Mouse (Mus musculus) liver, embryonic 11.5 days (tissue): ENCODE measurements around the gene Rad9a. TPM values are rescaled to one million over a fixed set of nuclear protein-coding genes. Genes with fewer than 3 reads are reported as not detected.

Source experiments
- ATAC-seq: fragments of 200-750 bp; cut with Nextera tagmentation; replicated peaks from 2 replicates; pipeline ENCODE4 v1.8.0; 2017; ENCODE audit warnings: moderate number of reproducible peaks, mild to moderate bottlenecking, moderate TSS enrichment, moderate library complexity; ENCODE audit not compliant: low FRiP score
- DNase-seq: peaks from one replicate; pipeline ENCODE4 v3.0.0-alpha.2; 2017; ENCODE audit warnings: low spot score
- H3K27ac ChIP-seq: fragments of 300-500 bp; sonication (generic); 2 replicates; pipeline ENCODE4 v1.5.1; 2014; ENCODE audit warnings: mild to moderate bottlenecking, low read depth, low read length, control low read depth
- H3K27me3 ChIP-seq: fragments of 300-500 bp; sonication (generic); replicated peaks from 2 replicates; pipeline ENCODE4 v1.6.1; 2014; ENCODE audit warnings: low read length, mixed read lengths; ENCODE audit not compliant: control insufficient read depth, insufficient read depth
- H3K36me3 ChIP-seq: fragments of 300-500 bp; sonication (generic); 2 replicates; pipeline ENCODE4 v1.6.1; 2014; ENCODE audit warnings: mild to moderate bottlenecking, low read length, moderate library complexity, mixed read lengths; ENCODE audit not compliant: control insufficient read depth, insufficient read depth
- H3K4me1 ChIP-seq: fragments of 300-500 bp; sonication (generic); replicated peaks from 2 replicates; pipeline ENCODE4 v1.6.1; 2014; ENCODE audit warnings: low read length, mixed read lengths; ENCODE audit not compliant: control insufficient read depth, insufficient read depth
- H3K4me2 ChIP-seq: fragments of 300-500 bp; sonication (generic); 2 replicates; pipeline ENCODE4 v1.6.1; 2014; ENCODE audit warnings: mild to moderate bottlenecking, control low read depth, moderate library complexity
- H3K4me3 ChIP-seq: fragments of 300-500 bp; sonication (generic); 2 replicates; pipeline ENCODE4 v1.5.1; 2014; ENCODE audit warnings: low read depth, low read length, control low read depth
- H3K9ac ChIP-seq: fragments of 300-500 bp; sonication (generic); 2 replicates; pipeline ENCODE4 v1.6.1; 2014; ENCODE audit warnings: low read depth, low read length, control low read depth
- H3K9me3 ChIP-seq: fragments of 300-500 bp; sonication (generic); 2 replicates; pipeline ENCODE4 v1.6.1; 2016; ENCODE audit warnings: low read length, inconsistent platforms, mixed read lengths; ENCODE audit not compliant: control insufficient read depth
- WGBS: fragments of 180-500 bp; shearing (Covaris S2); extraction: QIAGEN DNeasy Blood & Tissue Kit; methylation state at CpG from one replicate; pipeline ENCODE4 v1.1.7; 2014; 5-methylcytosine and 5-hydroxymethylcytosine counted together
- polyA plus RNA-seq: library from polyadenylated mRNA; unstranded; fragments of >200 nt; fragmentation: Nextera tagmentation; extraction: Ambion mirVana; gene quantifications from 2 replicates; pipeline ENCODE4 v1.2.1, GENCODE M21; 2014

Rad9a gene
- polyA plus RNA-seq, 1 experiment from 2014 or later: 38.8 TPM

DNA sequence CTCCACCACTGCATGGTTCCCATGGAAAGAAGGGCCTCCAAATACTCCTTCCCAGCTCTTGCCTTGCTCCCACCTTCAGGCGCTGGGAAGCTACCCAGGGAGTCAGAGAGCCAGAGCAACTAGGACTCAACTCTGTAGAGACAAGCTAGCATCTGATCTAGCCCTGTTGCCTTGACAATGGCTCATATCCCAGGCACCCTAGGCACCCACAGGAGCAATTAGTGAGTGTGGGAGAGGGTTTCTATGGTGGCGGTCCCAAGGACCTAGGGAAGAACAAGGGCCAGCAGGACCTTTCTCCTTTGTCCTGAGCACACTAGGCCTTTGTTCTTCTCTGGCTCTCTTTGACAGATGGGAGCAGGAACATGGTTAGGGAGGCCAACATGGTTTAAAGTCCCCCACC is 17.8 kb downstream of the Rad9a start:
- no peaks in the 10 kb centered on the region for H3K9me3 ChIP-seq
- H3K4me3 ChIP-seq: no peak overlapping the region
- DNase-seq: no peak
- 80% methylated on average over 2 of the region's 2 CpGs for WGBS
- H3K4me1 ChIP-seq: peaks cover 13% of the 10 kb centered on the region; the same call in 1 of the 2 replicates
- H3K9ac ChIP-seq: no peak overlapping the region
- H3K27me3 ChIP-seq: no peaks in the 10 kb centered on the region
- no peaks in the 10 kb centered on the region for H3K36me3 ChIP-seq
- no peak for ATAC-seq
- no peak overlapping the region for H3K4me2 ChIP-seq
- no peak overlapping the region for H3K27ac ChIP-seq

GRCm38 (mm10) chr19:4181892-4182291 is 19.6 kb downstream of the Rad9a start:
- DNase-seq: no peak
- no peaks in the 10 kb centered on the region for H3K36me3 ChIP-seq
- WGBS: 47% methylated on average over 3 of the region's 3 CpGs

GRCm38 (mm10) chr19:4180411-4180810 is 21.1 kb downstream of the Rad9a start:
- Histone ChIP-seq H3K9me3 (no peaks in the 10 kb centered on the region), H3K4me3 (no peak overlapping the region), H3K4me1 (peaks cover 11% of the 10 kb centered on the region; the same call in 1 of the 2 replicates), H3K27ac (no peak overlapping the region), H3K4me2 (no peak overlapping the region), H3K9ac (no peak overlapping the region), H3K27me3 (no peaks in the 10 kb centered on the region), H3K36me3 (no peaks in the 10 kb centered on the region)
- DNase-seq (no peak), ATAC-seq (no peak)
- WGBS: 84% methylated on average over 7 of the region's 7 CpGs

More at GRCm38 (mm10) chr19:4181892-4182291, 19.6 kb downstream of the Rad9a start:
- H3K27me3 ChIP-seq: no peaks in the 10 kb centered on the region
- H3K4me1 ChIP-seq: peaks cover 13% of the 10 kb centered on the region; the same call in 1 of the 2 replicates
- no peak overlapping the region for H3K9ac ChIP-seq
- H3K9me3 ChIP-seq: no peaks in the 10 kb centered on the region
- no peak for ATAC-seq
- H3K27ac ChIP-seq: no peak overlapping the region
- H3K4me2 ChIP-seq: no peak overlapping the region
- no peak overlapping the region for H3K4me3 ChIP-seq

- H3K9ac ChIP-seq: no peak within 1 kb of the TSS
- no peak for DNase-seq
Measured at GRCm38 (mm10) chr19:4175368-4175947, 26.0 kb downstream of the Rad9a start, which contains the start of gene Carns1. Carns1 (minus strand) TSS chr19:4175479.

GRCm38 (mm10) chr19:4172925-4173324 is 28.5 kb downstream of the Rad9a start:
- H3K4me3 ChIP-seq: no peak overlapping the region
- peaks cover 6% of the 10 kb centered on the region for H3K4me1 ChIP-seq
- no peak overlapping the region for H3K9ac ChIP-seq
- ATAC-seq: no peak
- 67% methylated on average over 11 of the region's 11 CpGs for WGBS
- H3K27ac ChIP-seq: no peak overlapping the region
- DNase-seq: no peak
- H3K4me2 ChIP-seq: no peak overlapping the region
- no peaks in the 10 kb centered on the region for H3K27me3 ChIP-seq
- H3K9me3 ChIP-seq: no peaks in the 10 kb centered on the region
- no peaks in the 10 kb centered on the region for H3K36me3 ChIP-seq

More at GRCm38 (mm10) chr19:4175368-4175947, 26.0 kb downstream of the Rad9a start, which contains the start of gene Carns1:
- no peaks in the 10 kb centered on the region for H3K36me3 ChIP-seq
- no peak within 1 kb of the TSS for H3K27ac ChIP-seq
- 11% methylated on average over 11 of the region's 11 CpGs for WGBS
- no peaks in the 10 kb centered on the region for H3K4me1 ChIP-seq
- H3K4me2 ChIP-seq: peak within 1 kb of the TSS; percentile 45
- no peaks in the 10 kb centered on the region for H3K9me3 ChIP-seq
- ATAC-seq: peak; percentile 49
- H3K27me3 ChIP-seq: no peaks in the 10 kb centered on the region
- no peak within 1 kb of the TSS for H3K4me3 ChIP-seq

DNA sequence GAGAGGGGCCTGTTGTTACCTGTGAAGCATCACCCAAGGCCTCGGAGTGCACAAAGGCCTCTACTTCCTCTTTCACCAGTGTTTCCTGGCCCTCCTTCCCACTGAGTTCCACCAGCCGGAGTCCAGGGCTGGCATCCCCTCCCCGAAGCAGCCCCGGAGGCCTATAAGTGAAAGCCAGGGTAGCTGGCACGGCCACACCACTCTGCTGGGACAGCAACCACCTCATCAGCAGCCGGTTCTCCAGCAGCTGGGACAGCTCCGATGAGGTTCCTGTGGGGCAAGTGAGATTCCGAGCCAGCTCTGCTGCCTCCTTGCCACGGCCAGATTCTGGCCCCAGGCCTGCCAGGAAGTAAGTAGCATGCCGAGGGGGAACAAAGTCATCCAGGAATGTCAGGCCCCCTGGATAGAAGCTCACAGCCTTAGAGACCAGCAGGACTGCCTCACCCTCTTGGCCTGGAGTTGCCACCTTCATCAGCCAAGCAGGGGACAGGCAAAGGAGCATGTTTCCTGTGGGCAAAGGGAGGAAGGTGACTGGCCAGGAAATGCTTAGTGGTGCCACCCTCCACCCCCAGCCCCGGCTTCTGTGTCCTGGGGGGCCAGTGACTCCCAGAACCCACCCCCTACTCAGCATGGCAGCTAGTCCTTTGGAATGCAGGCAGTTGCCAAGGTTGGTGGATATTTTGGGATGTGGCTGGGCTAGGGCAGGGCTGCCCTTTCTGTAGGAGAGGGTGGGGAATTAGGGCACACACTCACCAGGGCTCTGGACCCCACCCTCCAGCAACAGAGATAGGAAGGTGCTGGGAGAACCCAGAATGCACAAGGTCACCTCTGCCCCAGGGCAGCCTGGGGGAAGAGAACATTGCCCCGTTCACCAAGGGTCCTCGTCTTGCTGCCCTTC is 29.8 kb downstream of the Rad9a start:
- DNase-seq (no peak), ATAC-seq (no peak)
- Histone ChIP-seq H3K9me3 (no peaks in the 10 kb centered on the region), H3K27me3 (no peaks in the 10 kb centered on the region), H3K4me3 (no peak overlapping the region), H3K4me1 (peaks cover 6% of the 10 kb centered on the region), H3K9ac (no peak overlapping the region), H3K36me3 (no peaks in the 10 kb centered on the region), H3K4me2 (no peak overlapping the region), H3K27ac (no peak overlapping the region)
- 65% methylated on average over 13 of the region's 13 CpGs for WGBS

- 86% methylated on average over 10 of the region's 10 CpGs for WGBS
- Histone ChIP-seq H3K4me3 (no peak overlapping the region), H3K4me1 (peaks cover 6% of the 10 kb centered on the region), H3K27ac (no peak overlapping the region), H3K36me3 (no peaks in the 10 kb centered on the region), H3K27me3 (no peaks in the 10 kb centered on the region), H3K9ac (no peak overlapping the region), H3K4me2 (no peak overlapping the region), H3K9me3 (no peaks in the 10 kb centered on the region)
- no peak for DNase-seq
- ATAC-seq: no peak
Measured at GRCm38 (mm10) chr19:4170723-4171392, 30.6 kb downstream of the Rad9a start.

- Histone ChIP-seq H3K27ac (peak overlapping the region; percentile 70), H3K27me3 (no peaks in the 10 kb centered on the region), H3K36me3 (no peaks in the 10 kb centered on the region), H3K4me3 (peak overlapping the region; percentile 53), H3K9me3 (no peaks in the 10 kb centered on the region), H3K4me1 (peaks cover 6% of the 10 kb centered on the region), H3K9ac (peak overlapping the region; percentile 85), H3K4me2 (peak overlapping the region; percentile 98)
- DNase-seq (no peak), ATAC-seq (no peak; the same call in 1 of the 2 replicates)
- 10% methylated on average over 27 of the region's 27 CpGs for WGBS
Measured at GRCm38 (mm10) chr19:4169810-4170209, 31.7 kb downstream of the Rad9a start.
